Mouse (Mus musculus) limb, embryonic 13.5 days (tissue): ENCODE results near the gene Dock8. TPM values are rescaled to one million over a fixed set of nuclear protein-coding genes. Genes with fewer than 3 reads are reported as not detected.
A peak's percentile ranks its signal among the peaks of the same experiment; 100 is the strongest.
"Not testable (repeated sequence)": the region's sequence is repeated elsewhere in the genome, so short reads cannot be mapped to it uniquely, and the experiment has no call there.

Source experiments
- ATAC-seq: fragments of 200-750 bp; cut with Nextera tagmentation; 2 replicates; pipeline ENCODE4 v1.8.0; 2017; ENCODE audit warnings: low read depth, moderate number of reproducible peaks, moderate TSS enrichment; ENCODE audit not compliant: low FRiP score
- H3K27ac ChIP-seq: fragments of 300-500 bp; sonication (generic); 2 replicates; pipeline ENCODE4 v1.5.1; 2015; ENCODE audit warnings: inconsistent platforms, mild to moderate bottlenecking, moderate library complexity
- H3K27me3 ChIP-seq: fragments of 300-500 bp; sonication (generic); 2 replicates; pipeline ENCODE4 v1.6.1; 2015; ENCODE audit warnings: mild to moderate bottlenecking, inconsistent platforms
- H3K36me3 ChIP-seq: fragments of 300-500 bp; sonication (generic); 2 replicates; pipeline ENCODE4 v1.6.1; 2015; ENCODE audit warnings: inconsistent platforms, mild to moderate bottlenecking, moderate library complexity
- H3K4me1 ChIP-seq: fragments of 300-500 bp; sonication (generic); 2 replicates; pipeline ENCODE4 v1.6.1; 2015; ENCODE audit warnings: inconsistent platforms
- H3K4me2 ChIP-seq: fragments of 300-500 bp; sonication (generic); replicated peaks from 2 replicates; pipeline ENCODE4 v1.6.1; 2015; ENCODE audit warnings: inconsistent platforms, mild to moderate bottlenecking, moderate library complexity
- H3K4me3 ChIP-seq: fragments of 300-500 bp; sonication (generic); 2 replicates; pipeline ENCODE4 v1.5.1; 2015; ENCODE audit warnings: moderate library complexity, mild to moderate bottlenecking, inconsistent platforms
- H3K9ac ChIP-seq: fragments of 300-500 bp; sonication (generic); 2 replicates; pipeline ENCODE4 v1.6.1; 2015; ENCODE audit warnings: mild to moderate bottlenecking, inconsistent platforms
- H3K9me3 ChIP-seq: fragments of 300-500 bp; sonication (generic); 2 replicates; pipeline ENCODE4 v1.6.1; 2016; ENCODE audit warnings: inconsistent platforms
- WGBS: fragments of 180-500 bp; shearing (Covaris S2); methylation state at CpG from one replicate; pipeline ENCODE4 v1.1.7; 2015; 5-methylcytosine and 5-hydroxymethylcytosine counted together
- polyA plus RNA-seq: library from polyadenylated mRNA; unstranded; fragments of >200 nt; fragmentation: Nextera tagmentation; extraction: Ambion mirVana; gene quantifications from 2 replicates; pipeline ENCODE4 v1.2.1, GENCODE M21; 2015

Gene Dock8
- polyA plus RNA-seq, 1 experiment from 2014 or later = 5.5 TPM

- WGBS = 58% methylated on average over 4 of the region's 4 CpGs
- Histone ChIP-seq H3K27me3 (peaks cover 42% of the 10 kb centered on the region), H3K4me2 (no peak overlapping the region), H3K9ac (no peak overlapping the region), H3K36me3 (no peaks in the 10 kb centered on the region), H3K9me3 (no peaks in the 10 kb centered on the region), H3K4me1 (peaks cover 11% of the 10 kb centered on the region; the same call in 1 of the 2 replicates), H3K4me3 (no peak overlapping the region), H3K27ac (no peak overlapping the region)
- ATAC-seq = no peak
These were observed 4.5 kb downstream of the Dock8 start for GRCm38 (mm10) chr19:25003810-25004209.

- peaks cover 13% of the 10 kb centered on the region for H3K27me3 ChIP-seq
- peaks cover 7% of the 10 kb centered on the region; the same call in 1 of the 2 replicates for H3K4me1 ChIP-seq
- H3K36me3 ChIP-seq = no peaks in the 10 kb centered on the region
- H3K4me2 ChIP-seq = no peak overlapping the region
- no peak overlapping the region for H3K9ac ChIP-seq
- 87% methylated on average over 1 of the region's 1 CpGs for WGBS
- H3K9me3 ChIP-seq = no peaks in the 10 kb centered on the region
- H3K27ac ChIP-seq = no peak overlapping the region
- ATAC-seq = no peak
- no peak overlapping the region for H3K4me3 ChIP-seq
These were observed 7.4 kb downstream of the Dock8 start for GRCm38 (mm10) chr19:25006686-25007085.

GRCm38 (mm10) chr19:25008509-25008908, 9.2 kb downstream of the Dock8 start:
- WGBS = 92% methylated on average over 2 of the region's 2 CpGs
- Histone ChIP-seq H3K36me3 (no peaks in the 10 kb centered on the region), H3K27me3 (no peaks in the 10 kb centered on the region), H3K27ac (no peak overlapping the region), H3K9ac (no peak overlapping the region), H3K4me3 (no peak overlapping the region), H3K9me3 (no peaks in the 10 kb centered on the region), H3K4me1 (peaks cover 7% of the 10 kb centered on the region; the same call in 1 of the 2 replicates), H3K4me2 (no peak overlapping the region)
- ATAC-seq = no peak

- 86% methylated on average over 6 of the region's 6 CpGs for whole genome bisulfite sequencing
- H3K4me2 ChIP-seq = no peak overlapping the region
- H3K4me3 ChIP-seq = no peak overlapping the region
- no peaks in the 10 kb centered on the region for H3K9me3 ChIP-seq
- no peaks in the 10 kb centered on the region for H3K36me3 ChIP-seq
- no peak overlapping the region for H3K27ac ChIP-seq
- H3K4me1 ChIP-seq = no peaks in the 10 kb centered on the region
- H3K9ac ChIP-seq = no peak overlapping the region
- ATAC-seq = no peak
- no peaks in the 10 kb centered on the region for H3K27me3 ChIP-seq
These were observed 23.4 kb downstream of the Dock8 start for GRCm38 (mm10) chr19:25022766-25023165.

- Histone ChIP-seq H3K27ac (no peak overlapping the region), H3K9me3 (no peaks in the 10 kb centered on the region), H3K4me1 (peaks cover 18% of the 10 kb centered on the region), H3K36me3 (no peaks in the 10 kb centered on the region), H3K4me2 (no peak overlapping the region), H3K27me3 (no peaks in the 10 kb centered on the region), H3K9ac (no peak overlapping the region), H3K4me3 (no peak overlapping the region)
- no peak for ATAC-seq
- WGBS = 75% methylated on average over 4 of the region's 4 CpGs
These were observed 32.4 kb downstream of the Dock8 start for GRCm38 (mm10) chr19:25031765-25032164.

- peaks cover 26% of the 10 kb centered on the region for H3K4me1 ChIP-seq
- not testable (repeated sequence) for H3K9ac ChIP-seq, H3K9me3 ChIP-seq, ATAC-seq, H3K4me2 ChIP-seq, H3K27me3 ChIP-seq, H3K36me3 ChIP-seq, H3K4me3 ChIP-seq, H3K27ac ChIP-seq
- 88% methylated on average over 8 of the region's 18 CpGs for WGBS
These were observed 33.7 kb downstream of the Dock8 start for GRCm38 (mm10) chr19:25033008-25033407.

- no peak overlapping the region for H3K4me3 ChIP-seq
- peaks cover 35% of the 10 kb centered on the region for H3K4me1 ChIP-seq
- 0 out of 2 replicates have a peak overlapping the region, but pooled peaks have one; percentile 11 for H3K27ac ChIP-seq
- WGBS = 78% methylated on average over 6 of the region's 6 CpGs
- H3K9ac ChIP-seq = no peak overlapping the region
- no peak for ATAC-seq
- H3K36me3 ChIP-seq = no peaks in the 10 kb centered on the region
- H3K27me3 ChIP-seq = no peaks in the 10 kb centered on the region
- H3K4me2 ChIP-seq = no peak overlapping the region
- no peaks in the 10 kb centered on the region for H3K9me3 ChIP-seq
These were observed 36.5 kb downstream of the Dock8 start for GRCm38 (mm10) chr19:25035825-25036224.

GRCm38 (mm10) chr19:25036784-25037183, 37.5 kb downstream of the Dock8 start:
- ATAC-seq = no peak
- no peaks in the 10 kb centered on the region for H3K27me3 ChIP-seq
- no peaks in the 10 kb centered on the region for H3K9me3 ChIP-seq
- H3K9ac ChIP-seq = no peak overlapping the region
- H3K4me1 ChIP-seq = peaks cover 35% of the 10 kb centered on the region
- no peak overlapping the region for H3K4me3 ChIP-seq
- WGBS = 84% methylated on average over 5 of the region's 5 CpGs
- no peaks in the 10 kb centered on the region for H3K36me3 ChIP-seq
- no peak overlapping the region; the same call in 1 of the 2 replicates for H3K27ac ChIP-seq
- no peak overlapping the region for H3K4me2 ChIP-seq

GRCm38 (mm10) chr19:25037249-25037648, 37.9 kb downstream of the Dock8 start:
- no peak overlapping the region for H3K9ac ChIP-seq
- no peak for ATAC-seq
- 70% methylated on average over 4 of the region's 4 CpGs for WGBS

GRCm38 (mm10) chr19:25038293-25038692, 39.0 kb downstream of the Dock8 start:
- H3K27me3 ChIP-seq = no peaks in the 10 kb centered on the region
- H3K4me3 ChIP-seq = no peak overlapping the region
- H3K9me3 ChIP-seq = no peaks in the 10 kb centered on the region
- H3K4me2 ChIP-seq = no peak overlapping the region
- H3K9ac ChIP-seq = no peak overlapping the region
- H3K36me3 ChIP-seq = no peaks in the 10 kb centered on the region
- WGBS = 30% methylated on average over 6 of the region's 6 CpGs
- no peak for ATAC-seq
- H3K27ac ChIP-seq = no peak overlapping the region
- peaks cover 35% of the 10 kb centered on the region for H3K4me1 ChIP-seq

More at GRCm38 (mm10) chr19:25037249-25037648, 37.9 kb downstream of the Dock8 start:
- no peaks in the 10 kb centered on the region for H3K9me3 ChIP-seq
- H3K36me3 ChIP-seq = no peaks in the 10 kb centered on the region
- H3K4me3 ChIP-seq = no peak overlapping the region
- H3K4me1 ChIP-seq = peaks cover 35% of the 10 kb centered on the region
- H3K27me3 ChIP-seq = no peaks in the 10 kb centered on the region
- no peak overlapping the region for H3K4me2 ChIP-seq
- no peak overlapping the region for H3K27ac ChIP-seq

GRCm38 (mm10) chr19:25041209-25041608, 41.9 kb downstream of the Dock8 start:
- WGBS = 46% methylated on average over 6 of the region's 6 CpGs
- no peak overlapping the region for H3K4me3 ChIP-seq
- no peak overlapping the region for H3K4me2 ChIP-seq
- no peaks in the 10 kb centered on the region for H3K9me3 ChIP-seq
- no peaks in the 10 kb centered on the region for H3K36me3 ChIP-seq
- no peaks in the 10 kb centered on the region for H3K27me3 ChIP-seq
- no peak for ATAC-seq
- no peak overlapping the region for H3K9ac ChIP-seq
- H3K27ac ChIP-seq = no peak overlapping the region
- peaks cover 22% of the 10 kb centered on the region for H3K4me1 ChIP-seq

GRCm38 (mm10) chr19:25042973-25043372, 43.6 kb downstream of the Dock8 start:
- 74% methylated on average over 11 of the region's 11 CpGs for WGBS
- H3K36me3 ChIP-seq = no peaks in the 10 kb centered on the region
- no peak overlapping the region for H3K4me2 ChIP-seq
- H3K4me1 ChIP-seq = peaks cover 9% of the 10 kb centered on the region
- H3K4me3 ChIP-seq = no peak overlapping the region
- H3K9ac ChIP-seq = no peak overlapping the region
- no peaks in the 10 kb centered on the region for H3K9me3 ChIP-seq
- no peak overlapping the region for H3K27ac ChIP-seq
- H3K27me3 ChIP-seq = no peaks in the 10 kb centered on the region
- ATAC-seq = no peak

GRCm38 (mm10) chr19:25044057-25044456, 44.7 kb downstream of the Dock8 start:
- no peak overlapping the region for H3K4me2 ChIP-seq
- H3K27me3 ChIP-seq = no peaks in the 10 kb centered on the region
- no peak for ATAC-seq
- H3K9me3 ChIP-seq = no peaks in the 10 kb centered on the region
- H3K4me3 ChIP-seq = no peak overlapping the region
- H3K27ac ChIP-seq = no peak overlapping the region
- WGBS = 72% methylated on average over 3 of the region's 3 CpGs
- no peak overlapping the region for H3K9ac ChIP-seq
- H3K4me1 ChIP-seq = no peaks in the 10 kb centered on the region; the same call in 1 of the 2 replicates
- no peaks in the 10 kb centered on the region for H3K36me3 ChIP-seq
